Mouse (Mus musculus) thymus, adult 2 months (tissue): ENCODE data around the gene Sv2b.

Source experiments
- CTCF ChIP-seq: fragments of 200-500 bp; IDR thresholded peaks from 2 replicates; pipeline ENCODE4 v1.5.1; 2012; ENCODE audit warnings: mild to moderate bottlenecking, control low read depth, low read length, moderate library complexity, borderline replicate concordance; ENCODE audit not compliant: control insufficient read depth, poor library complexity, insufficient read depth; ENCODE audit errors: extremely low read depth
- POLR2A ChIP-seq: fragments of 200-500 bp; IDR thresholded peaks from 2 replicates; pipeline ENCODE4 v1.6.1; 2012; ENCODE audit warnings: mild to moderate bottlenecking, low read length, control low read depth, moderate library complexity; ENCODE audit not compliant: control insufficient read depth, poor library complexity, insufficient read depth; ENCODE audit errors: extremely low read depth

DNA sequence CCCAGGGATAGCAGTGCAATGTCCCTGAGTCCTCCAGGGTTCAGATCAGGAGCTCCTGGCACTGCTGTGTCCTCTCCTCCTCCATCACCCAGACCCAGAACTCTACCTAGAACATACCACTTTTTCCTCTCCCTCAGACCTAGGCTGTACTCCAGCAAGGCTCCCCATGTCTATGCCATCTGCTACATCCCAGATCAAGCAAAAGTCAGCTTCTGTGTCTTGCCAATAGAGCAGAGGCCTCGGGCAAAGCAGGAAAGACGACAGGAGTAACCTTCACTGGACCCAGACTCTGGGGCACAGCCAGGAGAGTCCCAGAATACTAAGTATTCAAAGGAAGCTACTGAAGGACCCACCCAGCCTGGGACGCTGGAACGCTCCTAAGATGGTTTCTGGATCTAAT is 9.8 kb downstream of the Sv2b start:
- TF ChIP-seq POLR2A (no peak), CTCF (no peak)
